8 mouse cellular contexts compared by ENCODE assay signal in the genomic region with DNA sequence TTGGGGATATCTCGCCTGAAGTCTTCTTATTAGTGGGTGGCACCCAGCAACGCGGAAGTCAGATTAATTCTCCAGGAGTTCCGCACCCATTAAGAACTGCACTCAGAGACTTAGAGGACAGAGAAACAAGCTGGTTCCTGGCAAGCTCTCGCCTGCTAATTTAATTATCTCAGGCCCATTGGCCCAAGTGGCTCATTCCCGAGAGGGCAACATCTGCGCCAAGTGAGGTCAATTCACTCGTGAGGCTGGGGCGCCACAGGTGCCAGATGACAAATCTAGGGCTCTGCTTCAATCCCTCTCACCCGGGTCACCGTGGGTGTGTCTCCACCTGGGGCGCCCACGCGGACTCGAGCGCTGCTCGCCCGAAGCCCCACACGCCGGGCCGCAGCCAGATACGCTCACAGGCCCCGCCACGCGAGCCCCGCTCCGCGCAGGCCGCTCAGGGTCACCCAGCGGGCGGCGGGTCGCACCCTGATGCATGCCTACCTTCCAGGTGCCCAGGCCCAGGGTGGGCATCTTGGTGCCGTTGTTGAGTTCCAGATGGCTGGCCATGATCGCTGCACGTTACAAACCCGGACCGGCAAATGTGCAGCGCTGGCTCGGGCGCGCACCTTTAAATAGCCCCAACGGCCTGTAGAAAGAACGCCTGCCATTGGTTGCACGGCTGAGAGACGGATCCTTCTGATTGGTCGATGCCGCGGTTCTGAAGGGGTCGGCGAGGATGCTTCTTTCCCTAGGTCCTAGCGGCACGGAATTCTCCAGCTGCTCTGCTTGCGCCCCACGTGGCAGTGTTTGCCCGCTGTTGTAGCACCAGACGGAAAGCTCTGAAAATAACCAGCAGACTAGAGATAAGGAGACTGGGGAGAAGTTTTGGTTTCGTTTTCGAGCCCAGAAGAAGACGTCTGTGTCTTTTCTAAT. TPM values are rescaled to one million over a fixed set of nuclear protein-coding genes. Genes with fewer than 3 reads are reported as not detected.
DNase-seq lines count a peak whose midpoint lies in the region; ATAC-seq and TF ChIP-seq lines count a peak whose summit lies in the region.

A gene (minus strand): TSS at position 625 of the 918 bp plus-strand sequence.

- H3K9ac ChIP-seq in heart, embryonic 15.5 days = peak within 1 kb of the TSS; percentile 67
- peak within 1 kb of the TSS; percentile 66 for H3K9ac ChIP-seq in liver, embryonic 14.5 days (replicated peaks)
- H3K9ac ChIP-seq in neural tube, embryonic 11.5 days (ENCODE audit: low read length) = peak within 1 kb of the TSS; percentile 77
- H3K9ac ChIP-seq in stomach, postnatal 0 days (ENCODE audit: low read length) = peak within 1 kb of the TSS; percentile 76

- peak within 1 kb of the TSS; percentile 86 for H3K4me2 ChIP-seq in heart, embryonic 15.5 days
- peak within 1 kb of the TSS; percentile 94 for H3K4me2 ChIP-seq in liver, embryonic 14.5 days (ENCODE audit: low read depth)
- peak within 1 kb of the TSS; percentile 91 for H3K4me2 ChIP-seq in neural tube, embryonic 11.5 days (ENCODE audit: low read depth)
- peak within 1 kb of the TSS; percentile 98 for H3K4me2 ChIP-seq in stomach, postnatal 0 days (replicated peaks; ENCODE audit: low read depth)

- peaks cover 27% of the 10 kb centered on the region for H3K36me3 ChIP-seq in forebrain, embryonic 10.5 days (replicated peaks)
- peaks cover 3% of the 10 kb centered on the region; the same call in 1 of the 2 replicates for H3K36me3 ChIP-seq in heart, embryonic 15.5 days
- no peaks in the 10 kb centered on the region for H3K36me3 ChIP-seq in liver, embryonic 14.5 days (replicated peaks; ENCODE audit: control insufficient read depth, insufficient read depth, low read depth)
- no peaks in the 10 kb centered on the region for H3K36me3 ChIP-seq in neural tube, embryonic 11.5 days (ENCODE audit: control insufficient read depth, insufficient read depth, low read length)
- H3K36me3 ChIP-seq in stomach, postnatal 0 days (ENCODE audit: control insufficient read depth, insufficient read depth, low read length) = no peaks in the 10 kb centered on the region

- H3K27me3 ChIP-seq in forebrain, embryonic 10.5 days (ENCODE audit: poor library complexity, severe bottlenecking) = peaks cover 11% of the 10 kb centered on the region
- H3K27me3 ChIP-seq in heart, embryonic 15.5 days = no peaks in the 10 kb centered on the region
- H3K27me3 ChIP-seq in liver, embryonic 14.5 days (ENCODE audit: control insufficient read depth, insufficient read depth, low read length) = no peaks in the 10 kb centered on the region
- H3K27me3 ChIP-seq in neural tube, embryonic 11.5 days (ENCODE audit: control insufficient read depth, insufficient read depth, low read length) = no peaks in the 10 kb centered on the region
- H3K27me3 ChIP-seq in stomach, postnatal 0 days (ENCODE audit: control insufficient read depth, insufficient read depth, low read length) = no peaks in the 10 kb centered on the region

- TF ChIP-seq CTCF in liver, embryonic 14.5 days (IDR thresholded peaks at IDR 0.05; ENCODE audit: low read depth) = peak; percentile 48
- TF ChIP-seq CTCF in stomach, postnatal 0 days (IDR thresholded peaks at IDR 0.05; ENCODE audit: low read depth) = peak; percentile 64

- H3K27ac ChIP-seq in forebrain, embryonic 10.5 days = peak within 1 kb of the TSS; percentile 93
- peak within 1 kb of the TSS; percentile 85 for H3K27ac ChIP-seq in heart, embryonic 15.5 days
- H3K27ac ChIP-seq in liver, embryonic 14.5 days = no peak within 1 kb of the TSS
- H3K27ac ChIP-seq in neural tube, embryonic 11.5 days (ENCODE audit: low read depth, low read length) = no peak within 1 kb of the TSS
- H3K27ac ChIP-seq in stomach, postnatal 0 days (replicated peaks) = peak within 1 kb of the TSS; percentile 58

- H3K4me1 ChIP-seq in forebrain, embryonic 10.5 days = peaks cover 33% of the 10 kb centered on the region
- H3K4me1 ChIP-seq in heart, embryonic 15.5 days (replicated peaks) = peaks cover 13% of the 10 kb centered on the region
- H3K4me1 ChIP-seq in liver, embryonic 14.5 days (replicated peaks; ENCODE audit: control insufficient read depth in 2 of 2, insufficient read depth in 2 of 2, low read length in 1 of 2) = peaks cover 2 to 4% of the 10 kb centered on the region in 2 experiments; a peak in 1 of 4 replicates
- H3K4me1 ChIP-seq in neural tube, embryonic 11.5 days (ENCODE audit: control insufficient read depth, insufficient read depth, low read length) = peaks cover 11% of the 10 kb centered on the region; the same call in 1 of the 2 replicates
- no peaks in the 10 kb centered on the region; the same call in 1 of the 2 replicates for H3K4me1 ChIP-seq in stomach, postnatal 0 days (replicated peaks; ENCODE audit: control insufficient read depth, insufficient read depth)

- peak within 1 kb of the TSS; percentile 90 for H3K4me3 ChIP-seq in forebrain, embryonic 10.5 days
- H3K4me3 ChIP-seq in heart, embryonic 15.5 days = peak within 1 kb of the TSS; percentile 75
- H3K4me3 ChIP-seq in liver, embryonic 14.5 days (ENCODE audit: insufficient read depth in 1 of 2, low read depth in 2 of 2, low read length in 2 of 2) = peak within 1 kb of the TSS; percentile 73 to 76
- peak within 1 kb of the TSS; percentile 74 for H3K4me3 ChIP-seq in neural tube, embryonic 11.5 days (ENCODE audit: low read depth, low read length)
- H3K4me3 ChIP-seq in stomach, postnatal 0 days (ENCODE audit: low read depth, low read length) = peak within 1 kb of the TSS; percentile 71

- no peak for TF ChIP-seq EP300 in liver, embryonic 14.5 days (IDR thresholded peaks at IDR 0.05; ENCODE audit: low read depth)
- no peak for TF ChIP-seq EP300 in stomach, postnatal 0 days (optimal IDR thresholded peaks at IDR 0.05)

- ATAC-seq in heart, embryonic 15.5 days (replicated peaks; ENCODE audit: insufficient number of reproducible peaks, insufficient read depth, low FRiP score, low read depth) = peak; percentile 99
- ATAC-seq in liver, embryonic 14.5 days (ENCODE audit: insufficient read depth) = peak; percentile 97
- peak; percentile 100 for ATAC-seq in neural tube, embryonic 11.5 days (ENCODE audit: insufficient read depth, low FRiP score, low TSS enrichment)
- peak; percentile 98 for ATAC-seq in stomach, postnatal 0 days (ENCODE audit: low FRiP score, low TSS enrichment)

- under 1% methylated on average over 60 of the region's 60 CpGs for WGBS in forebrain, embryonic 10.5 days
- under 1% methylated on average over 60 of the region's 60 CpGs for WGBS in heart, embryonic 15.5 days
- WGBS in liver, embryonic 14.5 days (ENCODE audit: insufficient replicate concordance) = under 1% methylated on average over 60 of the region's 60 CpGs
- under 1% methylated on average over 60 of the region's 60 CpGs for WGBS in neural tube, embryonic 11.5 days
- under 1% methylated on average over 60 of the region's 60 CpGs for WGBS in stomach, postnatal 0 days

- no peaks in the 10 kb centered on the region for H3K9me3 ChIP-seq in forebrain, embryonic 10.5 days
- no peaks in the 10 kb centered on the region for H3K9me3 ChIP-seq in heart, embryonic 15.5 days (replicated peaks)
- H3K9me3 ChIP-seq in liver, embryonic 14.5 days (ENCODE audit: control insufficient read depth, low read length) = no peaks in the 10 kb centered on the region
- no peaks in the 10 kb centered on the region for H3K9me3 ChIP-seq in neural tube, embryonic 11.5 days (ENCODE audit: control insufficient read depth, low read length)
- H3K9me3 ChIP-seq in stomach, postnatal 0 days (ENCODE audit: control insufficient read depth, low read length) = no peaks in the 10 kb centered on the region

- peak; percentile 83 for DNase-seq in CD8-positive naive resting alpha-beta T cell, adult 2 months (ENCODE audit: low read depth in 2 of 2, low spot score in 2 of 2)
- peak; percentile 90 for DNase-seq in c-Kit-positive CD71-negative TER-119-negative erythroid progenitor cells, embryonic 14.5 days (ENCODE audit: low read depth)
- peak; percentile 94 for DNase-seq in forebrain, embryonic 10.5 days (ENCODE audit: extremely low spot score, low spot score)
- peak; percentile 91 to 96 for DNase-seq in kidney, postnatal 25 days
- peak; percentile 75 to 79 (median 78) for DNase-seq in liver, embryonic 14.5 days (ENCODE audit: low read depth in 3 of 3, low spot score in 3 of 3)
- peak; percentile 93 for DNase-seq in neural tube, embryonic 11.5 days (ENCODE audit: low spot score)
- DNase-seq in stomach, postnatal 0 days (ENCODE audit: low spot score) = peak; percentile 92

RNA-seq across cellular contexts. Expression of the gene that starts here (rescaled TPM):
- 258 and 262 TPM in 2 replicates for polyA plus RNA-seq in forebrain, embryonic 10.5 days (2016; fragmentation: Nextera tagmentation; extraction: Ambion mirVana)
- 150 and 163 TPM in 2 replicates for polyA plus RNA-seq in heart, embryonic 15.5 days (2015; fragmentation: Nextera tagmentation; extraction: Ambion mirVana)
- 27.3 and 32.2 TPM in 2 replicates for polyA plus RNA-seq in liver, embryonic 14.5 days (2012; rRNA removed)
- 48.4 and 50.4 TPM in 2 replicates for polyA plus RNA-seq in liver, embryonic 14.5 days (2014; fragmentation: Nextera tagmentation; extraction: Ambion mirVana)
- 206 and 208 TPM in 2 replicates for polyA plus RNA-seq in neural tube, embryonic 11.5 days (2014; fragmentation: Nextera tagmentation; extraction: Ambion mirVana)
- 188 TPM in 2 replicates for polyA plus RNA-seq in stomach, postnatal 0 days (2015; fragmentation: Nextera tagmentation; extraction: Ambion mirVana)

Comparison
In these comparisons a context has a peak if more than half of its experiments do, and no peak if none do; other contexts are left out.
1. H3K27ac ChIP-seq: peak in forebrain, embryonic 10.5 days (single experiment), heart, embryonic 15.5 days (single experiment) and stomach, postnatal 0 days (single experiment); none in liver, embryonic 14.5 days (single experiment) and neural tube, embryonic 11.5 days (single experiment).
2. Peak in every context shown above with its lines, with median percentiles within 50 percentile points of each other: DNase-seq, H3K4me3 ChIP-seq, ATAC-seq, H3K4me2 ChIP-seq and H3K9ac ChIP-seq.